Mouse (Mus musculus) liver, embryonic 14.5 days (tissue): ENCODE data around the gene Chid1. TPM values are rescaled to one million over a fixed set of nuclear protein-coding genes. Genes with fewer than 3 reads are reported as not detected.

Experiments used
- ATAC-seq: fragments of 200-750 bp; cut with Nextera tagmentation; 2 replicates; pipeline ENCODE4 v1.8.0; 2017; ENCODE audit warnings: moderate number of reproducible peaks, mild to moderate bottlenecking, moderate library complexity; ENCODE audit not compliant: insufficient read depth
- DNase-seq, 3 experiments: peaks; one replicate each; pipeline ENCODE4 v3.0.0-alpha.2; 2012 to 2013; ENCODE audit warnings: low read depth in 3 of 3, low spot score in 3 of 3
- H3K27ac ChIP-seq: fragments of 300-500 bp; sonication (generic); 2 replicates; pipeline ENCODE4 v1.5.1; 2014; ENCODE audit warnings: moderate library complexity, mild to moderate bottlenecking, control low read depth, inconsistent platforms
- H3K27me3 ChIP-seq: fragments of 300-500 bp; sonication (generic); 2 replicates; pipeline ENCODE4 v1.6.1; 2014; ENCODE audit warnings: mild to moderate bottlenecking, low read length, moderate library complexity; ENCODE audit not compliant: control insufficient read depth, insufficient read depth
- H3K36me3 ChIP-seq: fragments of 300-500 bp; sonication (generic); replicated peaks from 2 replicates; pipeline ENCODE4 v1.6.1; 2014; ENCODE audit warnings: low read depth; ENCODE audit not compliant: control insufficient read depth, insufficient read depth
- H3K4me1 ChIP-seq, 2 experiments: fragments of 200-500 bp in 1 of 2; fragments of 300-500 bp in 1 of 2; sonication (generic) in 1 of 2; replicated peaks; 2 replicates each; pipeline ENCODE4 v1.6.1; 2012 to 2014; ENCODE audit warnings: antibody characterized with exemption in 1 of 2, inconsistent platforms in 1 of 2, low read length in 1 of 2; ENCODE audit not compliant: control insufficient read depth in 2 of 2, insufficient read depth in 2 of 2
- H3K4me2 ChIP-seq: fragments of 300-500 bp; sonication (generic); 2 replicates; pipeline ENCODE4 v1.6.1; 2014; ENCODE audit warnings: low read depth, mild to moderate bottlenecking, control low read depth, moderate library complexity
- H3K4me3 ChIP-seq, 2 experiments: fragments of 200-500 bp in 1 of 2; fragments of 300-500 bp in 1 of 2; sonication (generic) in 1 of 2; 2 replicates each; pipeline ENCODE4 v1.5.1; 2012 to 2014; ENCODE audit warnings: low read depth in 2 of 2, low read length in 2 of 2, mild to moderate bottlenecking in 2 of 2, control low read depth in 1 of 2, inconsistent platforms in 1 of 2, moderate library complexity in 1 of 2; ENCODE audit not compliant: insufficient read depth in 1 of 2
- H3K9ac ChIP-seq: fragments of 300-500 bp; sonication (generic); replicated peaks from 2 replicates; pipeline ENCODE4 v1.6.1; 2014; ENCODE audit warnings: mild to moderate bottlenecking, control low read depth, moderate library complexity
- H3K9me3 ChIP-seq: fragments of 300-500 bp; sonication (generic); 2 replicates; pipeline ENCODE4 v1.6.1; 2016; ENCODE audit warnings: low read length, mixed read lengths; ENCODE audit not compliant: control insufficient read depth
- CTCF ChIP-seq: IDR thresholded peaks from 2 replicates; pipeline ENCODE4 v1.5.1; 2016; ENCODE audit warnings: antibody characterized with exemption, low read depth, control low read depth
- EP300 ChIP-seq: IDR thresholded peaks from 2 replicates; pipeline ENCODE4 v1.6.1; 2016; ENCODE audit warnings: antibody characterized with exemption, low read depth
- WGBS: fragments of 180-500 bp; shearing (Covaris S2); extraction: QIAGEN DNeasy Blood & Tissue Kit; methylation state at CpG from one replicate; pipeline ENCODE4 v1.1.7; 2014; ENCODE audit not compliant: insufficient replicate concordance; 5-methylcytosine and 5-hydroxymethylcytosine counted together
- polyA plus RNA-seq, 2 experiments: library from polyadenylated mRNA; depleted of rRNA in 1 of 2; stranded (reverse) in 1 of 2; unstranded in 1 of 2; fragments of >200 nt; fragmentation: Nextera tagmentation in 1 of 2; extraction: Ambion mirVana in 1 of 2; gene quantifications; 2 replicates each; pipeline versions ENCODE4 v1.2.1 to v1.2.3; 2012 to 2014

The Chid1 gene
- polyA plus RNA-seq, 2 experiments, result 12.1 to 23.0 TPM

DNA sequence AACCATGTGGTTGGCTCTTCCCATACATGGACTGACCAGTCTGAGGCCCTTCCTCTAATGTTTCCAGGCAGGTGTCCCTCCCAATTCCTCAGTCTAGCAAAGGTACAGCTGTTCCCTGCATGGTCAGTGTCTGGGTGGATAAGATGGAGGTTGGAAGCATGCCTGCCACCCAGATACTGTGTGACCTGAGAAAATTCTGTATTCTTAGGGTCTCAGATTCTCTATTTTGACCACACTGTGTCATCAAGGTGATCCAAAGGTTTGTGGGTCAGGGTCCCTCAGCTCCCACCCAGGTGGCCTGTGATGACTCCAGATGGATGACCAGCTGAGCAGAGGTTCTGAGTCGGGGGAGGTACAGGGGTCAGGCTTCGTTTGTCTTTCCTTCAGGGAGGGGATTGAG is 54.5 kb downstream of the Chid1 start:
- 63% methylated on average over 2 of the region's 2 CpGs for WGBS
- H3K4me3 ChIP-seq, result no peak overlapping the region
- H3K27me3 ChIP-seq, result peaks cover 20% of the 10 kb centered on the region
- H3K9ac ChIP-seq, result no peak overlapping the region
- no peak overlapping the region for H3K27ac ChIP-seq
- no peak for TF ChIP-seq CTCF
- no peak for TF ChIP-seq EP300
- ATAC-seq (no peak), DNase-seq (no peak)
- no peak overlapping the region for H3K4me2 ChIP-seq
- H3K4me1 ChIP-seq, result peaks cover 4 to 5% of the 10 kb centered on the region in 2 experiments
- H3K9me3 ChIP-seq, result no peaks in the 10 kb centered on the region
- no peaks in the 10 kb centered on the region for H3K36me3 ChIP-seq

DNA sequence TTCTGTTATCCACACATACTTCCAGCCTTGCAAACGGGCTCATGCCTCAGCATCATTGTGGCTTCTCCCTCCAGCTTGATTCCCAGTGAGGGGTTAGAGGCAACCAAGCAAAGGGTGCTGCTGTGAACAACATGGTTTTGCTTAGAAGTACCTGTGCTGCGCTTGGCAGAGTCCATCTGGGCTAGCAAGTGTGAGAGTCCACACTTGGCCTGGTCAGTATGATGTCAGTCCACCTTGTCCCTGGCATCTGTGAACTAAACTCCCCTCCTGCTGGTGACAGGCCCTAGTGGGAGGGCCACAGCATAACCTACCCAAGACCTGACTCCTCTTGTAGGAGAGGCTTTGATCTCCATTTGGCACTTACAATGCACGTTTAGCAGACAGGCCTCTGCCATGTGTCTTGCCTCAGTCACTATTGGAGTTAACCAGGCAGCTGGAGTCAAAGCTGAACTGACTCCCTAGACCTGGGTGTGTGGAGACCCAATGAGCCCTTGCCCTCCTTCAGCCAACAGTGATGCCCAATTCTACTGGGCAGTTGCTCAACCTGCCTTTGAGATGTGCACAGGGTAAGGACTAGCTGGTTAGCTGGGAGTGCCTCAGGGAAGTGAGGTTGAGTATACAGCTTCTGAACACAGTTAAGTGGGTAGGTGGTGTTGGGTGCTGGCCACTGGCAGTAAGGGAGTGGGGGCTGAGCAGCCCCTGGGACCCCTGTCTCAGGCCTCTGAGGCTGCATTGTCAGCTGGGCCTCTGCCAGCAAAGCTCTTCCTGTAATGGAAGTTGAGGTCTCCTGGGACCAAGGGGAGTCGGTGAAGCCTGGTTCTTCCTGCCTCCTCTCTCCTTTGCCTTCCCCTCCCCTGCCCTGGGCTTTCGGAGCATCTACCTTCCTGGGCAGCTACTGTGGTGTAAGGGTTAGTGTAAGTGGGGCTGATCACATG is 55.2 kb downstream of the Chid1 start:
- TF ChIP-seq CTCF, result no peak
- Histone ChIP-seq H3K9me3 (no peaks in the 10 kb centered on the region), H3K4me2 (no peak overlapping the region), H3K36me3 (no peaks in the 10 kb centered on the region), H3K27ac (no peak overlapping the region), H3K27me3 (peaks cover 20% of the 10 kb centered on the region), H3K4me3 (no peak overlapping the region), H3K9ac (no peak overlapping the region), H3K4me1 (peaks cover 4 to 5% of the 10 kb centered on the region in 2 experiments)
- no peak for ATAC-seq
- WGBS, result 73% methylated on average over 5 of the region's 5 CpGs
- no peak for DNase-seq

DNA sequence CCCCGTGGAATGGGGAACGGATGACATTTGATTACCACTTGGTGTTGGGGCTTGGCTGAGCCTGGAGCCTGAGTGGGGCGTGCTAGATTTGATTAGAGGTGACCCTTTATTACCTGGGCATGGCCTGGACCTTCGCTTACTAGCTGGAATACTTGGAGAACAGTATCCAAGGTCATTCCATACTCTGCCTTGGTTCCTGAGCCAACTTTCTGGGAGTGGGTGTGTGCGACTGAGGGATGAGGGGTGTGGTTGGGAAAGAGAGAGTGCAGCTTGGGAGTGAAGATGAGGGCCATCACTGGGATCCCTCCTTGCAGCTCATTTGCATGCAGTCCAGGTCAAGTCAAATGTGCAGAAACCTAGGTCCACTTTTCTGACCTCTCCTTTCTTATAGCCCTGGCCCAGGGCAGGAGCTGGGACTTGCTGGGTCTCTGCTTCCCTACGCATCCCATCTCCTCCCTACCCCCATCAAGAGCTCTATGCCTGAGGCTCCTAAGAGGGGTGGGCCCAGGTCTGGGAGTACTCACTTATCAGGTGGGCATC is 56.5 kb downstream of the Chid1 start:
- WGBS, result 67% methylated on average over 6 of the region's 6 CpGs
- no peaks in the 10 kb centered on the region for H3K36me3 ChIP-seq

GRCm38 (mm10) chr7:141482531-141483024 is 57.1 kb downstream of the Chid1 start:
- no peak overlapping the region for H3K9ac ChIP-seq
- TF ChIP-seq CTCF (no peak), EP300 (no peak)
- no peaks in the 10 kb centered on the region for H3K36me3 ChIP-seq
- no peak overlapping the region for H3K27ac ChIP-seq
- no peak for ATAC-seq
- no peaks in the 10 kb centered on the region for H3K9me3 ChIP-seq
- H3K4me3 ChIP-seq, result peak overlapping the region in 1 of 2 experiments; percentile 48; a peak in 2 of 4 replicates
- WGBS, result 44% methylated on average over 11 of the region's 11 CpGs
- H3K4me2 ChIP-seq, result peak overlapping the region; percentile 56
- DNase-seq, result no peak
- peaks cover 20% of the 10 kb centered on the region for H3K27me3 ChIP-seq
- H3K4me1 ChIP-seq, result peaks cover 12 to 15% of the 10 kb centered on the region in 2 experiments

More for the DNA sequence above, 56.5 kb downstream of the Chid1 start:
- DNase-seq, result no peak
- Histone ChIP-seq H3K27me3 (peaks cover 20% of the 10 kb centered on the region), H3K9me3 (no peaks in the 10 kb centered on the region), H3K4me3 (no peak overlapping the region), H3K4me2 (no peak overlapping the region), H3K4me1 (peaks cover 8 to 10% of the 10 kb centered on the region in 2 experiments), H3K9ac (no peak overlapping the region), H3K27ac (no peak overlapping the region)
- ATAC-seq, result no peak
- TF ChIP-seq EP300, result no peak
- no peak for TF ChIP-seq CTCF
